Mouse (Mus musculus): ENCODE results near the gene Bax.

The Bax gene

DNA sequence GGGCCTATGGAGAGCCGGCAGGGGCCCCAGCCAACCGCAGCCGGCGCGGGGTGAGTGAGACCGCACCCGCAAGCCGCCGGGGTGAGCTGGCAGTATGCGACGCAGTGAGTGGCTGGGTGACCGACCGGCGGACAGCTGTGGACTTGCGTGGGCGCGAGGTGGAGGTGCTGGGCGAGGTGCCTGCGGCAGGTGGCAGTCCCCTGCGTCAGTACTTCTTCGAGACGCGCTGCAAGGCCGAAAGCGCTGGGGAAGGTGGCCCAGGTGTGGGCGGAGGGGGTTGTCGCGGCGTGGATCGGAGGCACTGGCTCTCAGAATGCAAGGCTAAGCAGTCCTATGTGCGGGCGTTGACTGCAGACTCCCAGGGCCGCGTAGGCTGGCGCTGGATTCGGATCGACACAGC lies 51.1 kb downstream of the Bax start:
- no peak for DNase-seq (ENCODE audit: low read depth, low spot score)

DNA sequence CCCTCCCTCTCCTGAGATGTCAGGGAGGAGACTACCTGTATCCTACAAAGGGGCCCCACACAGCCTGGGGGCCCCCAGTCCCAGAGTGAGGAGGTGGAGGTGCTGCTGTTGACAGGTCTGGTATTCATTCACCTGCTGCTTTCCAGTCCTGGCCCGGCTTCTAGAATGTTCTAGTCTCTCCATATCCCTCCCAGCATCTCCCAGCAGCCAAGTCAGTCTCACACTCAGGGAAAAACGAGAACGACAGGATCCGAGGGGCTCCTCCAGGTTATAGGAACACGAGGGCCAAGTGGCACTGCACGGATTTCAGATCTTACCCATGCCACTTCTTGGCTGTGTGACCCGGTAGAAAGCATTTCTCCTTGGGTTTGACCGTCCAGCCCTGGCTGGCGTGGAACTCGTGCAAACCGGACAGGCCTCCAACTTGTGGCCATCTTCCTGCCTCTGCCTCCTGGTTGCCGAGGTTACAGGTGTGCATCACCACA lies 51.9 kb downstream of the Bax start:
- DNase-seq (ENCODE audit: low read depth, low spot score) = no peak

DNA sequence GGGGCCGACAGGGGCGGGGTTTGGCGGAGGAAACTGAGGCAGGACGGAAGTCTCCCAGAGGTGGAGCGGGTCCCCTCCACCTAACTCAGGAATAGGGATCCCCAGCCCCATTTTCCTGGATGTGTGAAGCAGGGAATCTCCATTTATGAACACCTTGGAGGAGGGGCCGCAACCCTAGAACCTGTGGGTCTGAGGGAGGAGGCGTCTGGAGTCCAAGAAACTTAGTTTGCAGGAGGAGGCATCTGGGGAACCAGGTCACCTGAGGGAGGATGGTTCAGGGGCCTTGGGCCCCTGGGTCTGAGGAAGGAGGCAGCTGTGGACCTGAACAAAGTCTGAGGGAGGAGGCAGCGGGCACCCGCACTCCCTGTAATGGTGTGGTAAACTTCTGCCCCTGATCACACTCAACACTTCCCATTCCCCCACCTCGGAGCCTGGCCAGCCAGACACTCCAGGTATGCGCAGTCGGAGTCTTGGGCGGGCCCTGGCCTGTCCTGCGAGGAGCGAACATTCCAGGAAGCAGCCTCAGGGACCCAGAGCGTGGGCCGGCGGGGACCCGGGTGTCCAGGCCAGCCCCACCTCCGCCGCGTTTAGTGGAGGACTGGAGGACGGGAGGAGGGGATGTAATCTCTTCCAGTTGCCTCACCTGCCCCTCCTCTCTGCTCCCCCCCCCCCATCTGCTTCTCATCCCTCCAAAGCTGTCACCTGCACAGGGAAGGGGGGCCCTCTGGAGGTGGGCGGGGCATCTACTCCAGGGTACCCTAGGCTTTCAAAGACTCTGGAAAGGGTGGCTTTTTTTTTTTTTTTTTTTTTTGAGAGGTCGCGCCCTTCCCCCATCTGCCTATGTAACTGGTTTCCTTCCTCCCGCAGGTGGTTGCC lies 52.6 kb downstream of the Bax start:
- DNase-seq (ENCODE audit: low read depth, low spot score) = no peak

DNA sequence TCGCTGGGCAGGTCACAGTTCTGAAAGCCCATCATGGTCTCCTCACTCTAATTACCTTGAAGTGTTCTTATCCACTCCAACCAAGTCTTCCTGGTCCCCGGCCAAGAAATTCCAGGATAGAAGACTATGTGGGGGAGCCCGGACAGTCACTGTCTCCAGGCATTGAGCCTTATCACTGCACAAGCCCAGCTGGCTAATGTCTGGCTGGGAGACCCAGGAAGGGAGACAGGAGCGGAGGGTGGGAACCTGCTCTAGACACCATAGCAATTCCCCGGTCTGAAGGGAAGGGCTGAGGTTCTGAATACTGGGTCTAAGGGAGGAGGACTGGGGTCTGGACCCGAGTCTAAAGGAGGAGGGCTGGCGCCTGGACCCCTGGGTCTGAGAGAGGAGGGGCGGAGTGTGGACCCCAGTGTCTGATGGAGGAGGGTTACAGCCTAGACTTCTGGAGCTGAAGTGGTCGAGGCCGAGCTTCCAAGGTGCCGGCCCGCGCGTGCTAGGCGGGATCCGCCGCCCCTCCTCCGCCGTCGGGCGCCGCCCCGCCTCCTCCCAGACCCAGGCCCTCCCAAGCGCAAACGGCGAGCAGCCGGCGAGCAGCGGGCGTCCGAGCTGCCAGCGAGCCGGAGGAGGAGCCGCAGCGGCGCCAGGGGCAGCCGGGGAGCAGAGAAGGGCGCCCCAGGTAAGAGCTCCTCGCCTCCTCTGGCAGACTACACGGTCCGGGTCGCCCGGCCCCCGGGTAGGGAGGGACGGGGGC lies 53.4 kb downstream of the Bax start, which contains the start of gene Ntf5:
Ntf5 (plus strand) TSS at position 583 of the 751 bp plus-strand sequence.
- DNase-seq (ENCODE audit: low read depth, low spot score) = no peak

DNA sequence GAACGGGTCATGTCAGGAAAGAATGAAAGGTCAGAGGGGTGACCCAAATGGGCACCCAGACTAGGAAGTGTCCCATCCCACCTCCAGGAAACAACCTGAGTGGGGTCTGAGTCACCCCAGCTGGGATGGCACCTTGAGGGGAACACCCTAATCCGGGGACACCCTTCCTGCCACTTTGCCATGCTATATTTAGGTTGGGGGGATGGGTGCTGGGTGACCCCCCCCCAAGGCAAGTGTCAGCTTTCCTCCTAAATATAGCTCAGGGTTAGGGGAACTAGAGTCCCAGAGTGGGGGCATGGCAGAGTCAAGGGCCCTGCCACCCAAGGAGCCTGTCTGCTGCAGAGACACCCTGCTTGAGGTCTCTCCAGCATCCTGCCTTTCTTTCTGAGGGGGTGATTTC lies 54.3 kb downstream of the Bax start:
- no peak for DNase-seq (ENCODE audit: low read depth, low spot score)
